Mouse (Mus musculus) layer of hippocampus, postnatal 36 days (tissue): ENCODE data around the gene Mdm4. TPM values are rescaled to one million over a fixed set of nuclear protein-coding genes. Genes with fewer than 3 reads are reported as not detected.

ENCODE experiments used
- DNase-seq, 2 experiments: peaks; one replicate each; pipeline ENCODE4 v3.0.0; 2022
- microRNA-seq, 2 experiments: library from miRNA; unstranded; fragments of <30 nt; microRNA quantifications; one replicate each; pipeline ENCODE4 v1.2.0; 2021
- total RNA-seq, 2 experiments: library from RNA; stranded (reverse); gene quantifications; 2 replicates each; pipeline ENCODE4 v1.2.3; 2021

Mdm4 gene
- total RNA-seq, 2 experiments from 2014 or later: 86.0 to 101 TPM

GRCm38 (mm10) chr1:132937296-132938030 is 92.9 kb downstream of the Mdm4 start:
- DNase-seq: no peak

- DNase-seq: no peak
These were observed 95.5 kb downstream of the Mdm4 start for GRCm38 (mm10) chr1:132934856-132935255.

- no peak for DNase-seq
These were observed 97.9 kb downstream of the Mdm4 start for GRCm38 (mm10) chr1:132932421-132932820.

GRCm38 (mm10) chr1:132930291-132930690 is 100.1 kb downstream of the Mdm4 start:
- no peak for DNase-seq

GRCm38 (mm10) chr1:132928907-132929250 is 101.5 kb downstream of the Mdm4 start:
- DNase-seq: no peak

GRCm38 (mm10) chr1:132928032-132928906 is 102.1 kb downstream of the Mdm4 start:
- DNase-seq: no peak

DNA sequence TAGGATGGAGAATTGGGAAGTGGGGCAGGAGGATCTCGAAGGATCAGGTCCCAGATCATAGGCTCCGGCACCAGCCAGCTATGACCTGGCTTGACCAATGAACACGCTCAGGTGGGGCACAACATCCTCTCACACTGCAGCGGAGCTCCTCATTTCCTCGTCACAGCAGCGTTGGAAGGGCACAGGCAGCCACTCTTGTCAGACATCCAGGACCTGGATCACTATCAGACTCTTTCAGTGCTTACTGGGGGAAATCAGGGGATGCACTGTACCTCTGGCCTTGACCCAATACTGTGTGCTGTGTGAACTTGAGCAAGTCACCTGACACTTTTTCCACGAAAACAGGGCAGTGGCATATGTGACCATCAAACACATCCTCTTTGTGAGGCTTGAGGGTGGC is 105.1 kb downstream of the Mdm4 start:
- no peak for DNase-seq

GRCm38 (mm10) chr1:132922257-132922656 is 108.1 kb downstream of the Mdm4 start:
- DNase-seq: no peak

- no peak for DNase-seq
These were observed 109.3 kb downstream of the Mdm4 start for GRCm38 (mm10) chr1:132921071-132921470.

DNA sequence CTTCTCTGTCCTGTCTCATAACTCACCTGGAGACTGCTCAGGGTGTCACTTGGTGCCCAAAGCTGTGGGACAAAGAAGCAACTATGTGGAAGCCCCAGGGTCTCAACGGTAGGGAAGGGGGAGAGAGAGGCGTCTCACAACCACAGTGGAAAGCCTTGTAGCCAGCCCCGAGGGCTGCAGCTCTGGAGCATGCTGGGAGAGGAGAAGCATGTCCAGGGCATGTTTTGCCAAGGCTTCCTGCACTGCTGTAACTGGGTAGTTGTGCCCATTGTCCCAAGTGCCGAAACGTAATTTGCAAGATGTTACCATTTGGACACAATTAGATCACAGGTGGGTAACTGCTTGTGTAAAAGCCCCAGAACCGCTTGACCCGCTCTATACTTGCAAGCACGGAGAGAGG is 111.1 kb downstream of the Mdm4 start:
- DNase-seq: no peak

GRCm38 (mm10) chr1:132918117-132918680 is 112.2 kb downstream of the Mdm4 start:
- no peak for DNase-seq

- DNase-seq: no peak
These were observed 112.8 kb downstream of the Mdm4 start for GRCm38 (mm10) chr1:132917554-132917953.

GRCm38 (mm10) chr1:132915849-132916493 is 114.4 kb downstream of the Mdm4 start:
- peak; percentile 80 to 84 for DNase-seq

GRCm38 (mm10) chr1:132910414-132911041 is 119.8 kb downstream of the Mdm4 start:
- no peak for DNase-seq

DNA sequence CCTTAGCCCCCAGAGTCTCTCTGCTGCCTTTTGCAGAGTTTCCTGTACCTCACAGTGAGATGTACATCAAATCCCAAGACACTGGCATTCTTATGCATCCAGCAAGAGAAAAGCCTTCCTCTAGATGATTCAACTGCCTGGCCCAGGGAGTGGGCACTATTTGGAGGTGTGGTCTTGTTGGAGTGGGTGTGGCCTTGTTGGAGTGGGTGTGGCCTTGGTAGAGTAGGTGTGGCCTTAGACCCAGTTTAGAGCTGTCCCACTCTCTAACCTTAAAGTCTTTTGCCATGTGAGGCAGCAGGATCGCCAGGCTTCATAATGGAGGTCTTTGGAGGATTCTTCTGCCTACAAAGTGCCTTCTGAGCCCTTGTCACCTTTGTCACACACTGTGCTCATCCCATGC is 120.4 kb downstream of the Mdm4 start:
- DNase-seq: no peak

Small RNA genes lying within 50 kb of the gene (microRNA-seq; reads per million reads assigned to microRNA genes)
- 0 reads per million in 2 experiments for gene Gm44300

Other genes starting within 250 kb of the Mdm4 start
- gene Lrrn2, start 150.3 kb downstream of the Mdm4 start, total RNA-seq: 100 to 1,000 TPM; 206 to 208 TPM
- 10 to 100 TPM; 14.7 to 16.2 TPM for gene Pik3c2b, start 15.1 kb upstream of the Mdm4 start, total RNA-seq
- gene Ppp1r15b, start 100.6 kb upstream of the Mdm4 start, total RNA-seq: 10 to 100 TPM; 42.5 to 44.2 TPM
- gene Plekha6, start 133.6 kb upstream of the Mdm4 start, total RNA-seq: 10 to 100 TPM; 48.4 to 51.8 TPM